Mouse (Mus musculus): Measurements from ENCODE around the gene Gm20388.

The Gm20388 gene

DNA sequence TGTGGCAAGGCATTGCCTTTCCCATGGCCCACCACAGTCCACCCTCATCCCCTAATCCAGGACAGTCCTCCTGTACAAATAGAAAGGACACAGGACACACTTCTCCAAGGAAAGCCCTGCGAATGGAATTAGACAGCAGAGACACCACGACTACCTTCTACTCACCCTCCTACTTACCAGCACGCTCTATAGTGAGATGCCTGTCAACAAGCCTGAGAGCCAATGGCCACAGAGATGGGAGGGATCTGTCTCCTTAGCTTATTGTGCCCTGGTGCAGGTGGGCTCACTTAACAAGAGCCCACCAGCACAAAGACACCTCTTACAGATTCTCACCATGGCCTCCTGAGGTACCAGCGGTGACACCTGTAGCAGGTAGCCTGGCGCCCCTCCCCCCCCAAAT, 4482.4 kb downstream of the Gm20388 start:
- DNase-seq (ENCODE audit: low spot score in 2 of 2), result no peak

DNA sequence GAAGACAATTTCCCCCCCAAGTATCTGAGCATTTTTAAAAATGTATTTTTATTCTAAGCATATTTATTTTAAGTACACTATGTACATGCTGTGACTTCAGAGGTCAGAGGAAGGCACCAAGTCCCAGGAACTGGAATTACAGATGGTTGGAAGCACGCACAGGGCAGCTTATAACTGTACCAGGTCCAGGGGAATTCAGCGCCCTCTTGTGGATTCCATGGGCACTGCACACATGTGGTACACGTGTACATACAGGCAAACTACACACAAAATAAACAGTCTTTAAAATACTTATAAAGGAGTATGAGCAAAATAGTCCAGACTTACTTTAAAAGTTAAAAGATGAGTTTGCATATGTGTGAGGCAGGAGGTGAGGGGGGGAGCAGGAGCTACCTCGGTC, 4483.3 kb downstream of the Gm20388 start:
- DNase-seq (ENCODE audit: low spot score in 2 of 2), result no peak

GRCm38 (mm10) chr8:124394951-124395350, 4484.3 kb downstream of the Gm20388 start:
- no peak for DNase-seq (ENCODE audit: low spot score in 2 of 2)

Data from urinary bladder, adult 18-20 months (tissue).